Mouse (Mus musculus) limb, embryonic 14.5 days (tissue): ENCODE data around the gene Trp53bp1. TPM values are rescaled to one million over a fixed set of nuclear protein-coding genes. Genes with fewer than 3 reads are reported as not detected.

Source experiments
- ATAC-seq: fragments of 200-750 bp; cut with Nextera tagmentation; 2 replicates; pipeline ENCODE4 v1.8.0; 2017; ENCODE audit warnings: low read depth, moderate number of reproducible peaks, moderate TSS enrichment; ENCODE audit not compliant: low FRiP score
- DNase-seq: peaks from one replicate; pipeline ENCODE4 v3.0.0-alpha.2; 2015; ENCODE audit warnings: low spot score
- H3K27ac ChIP-seq: fragments of 300-500 bp; sonication (generic); replicated peaks from 2 replicates; pipeline ENCODE4 v1.5.1; 2014; ENCODE audit warnings: low read depth, mild to moderate bottlenecking, low read length, moderate library complexity, mixed read lengths
- H3K27me3 ChIP-seq: fragments of 300-500 bp; sonication (generic); 2 replicates; pipeline ENCODE4 v1.6.1; 2014; ENCODE audit warnings: low read length, mixed read lengths; ENCODE audit not compliant: control insufficient read depth, insufficient read depth
- H3K36me3 ChIP-seq: fragments of 300-500 bp; sonication (generic); 2 replicates; pipeline ENCODE4 v1.6.1; 2014; ENCODE audit warnings: mild to moderate bottlenecking, low read length, moderate library complexity, mixed read lengths; ENCODE audit not compliant: control insufficient read depth, insufficient read depth
- H3K4me1 ChIP-seq: fragments of 300-500 bp; sonication (generic); 2 replicates; pipeline ENCODE4 v1.6.1; 2014; ENCODE audit warnings: antibody characterized with exemption, low read length, mixed read lengths; ENCODE audit not compliant: control insufficient read depth, insufficient read depth
- H3K4me2 ChIP-seq: fragments of 300-500 bp; sonication (generic); replicated peaks from 2 replicates; pipeline ENCODE4 v1.6.1; 2014; ENCODE audit warnings: low read depth, mild to moderate bottlenecking, low read length, moderate library complexity; ENCODE audit not compliant: severe bottlenecking
- H3K4me3 ChIP-seq: fragments of 300-500 bp; sonication (generic); replicated peaks from 2 replicates; pipeline ENCODE4 v1.5.1; 2014; ENCODE audit warnings: low read length
- H3K9ac ChIP-seq: fragments of 300-500 bp; sonication (generic); 2 replicates; pipeline ENCODE4 v1.6.1; 2014; ENCODE audit warnings: mild to moderate bottlenecking, low read depth, low read length, moderate library complexity; ENCODE audit not compliant: severe bottlenecking
- H3K9me3 ChIP-seq: fragments of 300-500 bp; sonication (generic); 2 replicates; pipeline ENCODE4 v1.6.1; 2016; ENCODE audit warnings: low read length; ENCODE audit not compliant: control insufficient read depth
- POLR2A ChIP-seq: fragments of 200-500 bp; IDR thresholded peaks from 2 replicates; pipeline ENCODE4 v1.8.0; 2012; ENCODE audit warnings: inconsistent platforms, mild to moderate bottlenecking, moderate library complexity, borderline replicate concordance; ENCODE audit not compliant: insufficient read depth, insufficient read length; ENCODE audit errors: extremely low read depth
- WGBS: fragments of 180-500 bp; shearing (Covaris S2); extraction: QIAGEN DNeasy Blood & Tissue Kit; methylation state at CpG from one replicate; pipeline ENCODE4 v1.1.7; 2014; 5-methylcytosine and 5-hydroxymethylcytosine counted together
- polyA plus RNA-seq, 2 experiments: library from polyadenylated mRNA; depleted of rRNA in 1 of 2; stranded (reverse) in 1 of 2; unstranded in 1 of 2; fragments of >200 nt; fragmentation: Nextera tagmentation in 1 of 2; extraction: Ambion mirVana in 1 of 2; gene quantifications; 2 replicates each; pipeline versions ENCODE4 v1.2.1 to v1.2.3; 2012 to 2014

Gene Trp53bp1
- polyA plus RNA-seq, 2 experiments = 51.2 to 67.7 TPM

GRCm38 (mm10) chr2:121288901-121289729 lies 17.9 kb upstream of the Trp53bp1 start, which contains the start of gene Map1a:
Gene Map1a (plus strand): TSS chr2:121289600.
- Histone ChIP-seq H3K4me1 (peaks cover 4% of the 10 kb centered on the region), H3K27me3 (peaks cover 8% of the 10 kb centered on the region; the same call in 1 of the 2 replicates), H3K9ac (peak within 1 kb of the TSS; percentile 13; the same call in 1 of the 2 replicates), H3K4me2 (peak within 1 kb of the TSS; percentile 76), H3K9me3 (no peaks in the 10 kb centered on the region), H3K27ac (no peak within 1 kb of the TSS), H3K36me3 (no peaks in the 10 kb centered on the region), H3K4me3 (peak within 1 kb of the TSS; percentile 48)
- TF ChIP-seq POLR2A = no peak
- ATAC-seq = peak; percentile 99
- DNase-seq = peak; percentile 96
- WGBS = 1% methylated on average over 41 of the region's 48 CpGs

- Histone ChIP-seq H3K9me3 (no peaks in the 10 kb centered on the region), H3K4me3 (no peak overlapping the region), H3K36me3 (no peaks in the 10 kb centered on the region), H3K27ac (no peak overlapping the region), H3K4me2 (no peak overlapping the region), H3K4me1 (peaks cover 4% of the 10 kb centered on the region; the same call in 1 of the 2 replicates), H3K27me3 (peaks cover 8% of the 10 kb centered on the region; the same call in 1 of the 2 replicates), H3K9ac (no peak overlapping the region)
- DNase-seq (no peak), ATAC-seq (no peak)
- 77% methylated on average over 2 of the region's 2 CpGs for WGBS
- TF ChIP-seq POLR2A = no peak
Measured at GRCm38 (mm10) chr2:121287850-121288249, 16.6 kb upstream of the Trp53bp1 start.

- Histone ChIP-seq H3K4me2 (peak overlapping the region; percentile 55), H3K9ac (no peak overlapping the region; the same call in 1 of the 2 replicates), H3K4me3 (peak overlapping the region; percentile 59; the same call in 1 of the 2 replicates)
Measured at GRCm38 (mm10) chr2:121271928-121272516, 815 bp upstream of the Trp53bp1 start.

GRCm38 (mm10) chr2:121270521-121271235 lies 529 bp downstream of the Trp53bp1 start:
- peak; percentile 12 for DNase-seq
- under 1% methylated on average over 30 of the region's 35 CpGs for WGBS
- H3K36me3 ChIP-seq = peaks cover 36% of the 10 kb centered on the region
- H3K4me2 ChIP-seq = peak overlapping the region; percentile 56
- peaks cover 5% of the 10 kb centered on the region; the same call in 1 of the 2 replicates for H3K4me1 ChIP-seq
- ATAC-seq = peak; percentile 88
- H3K27me3 ChIP-seq = no peaks in the 10 kb centered on the region
- no peaks in the 10 kb centered on the region for H3K9me3 ChIP-seq
- H3K27ac ChIP-seq = peak overlapping the region; percentile 68
- peak overlapping the region; percentile 66 for H3K9ac ChIP-seq
- TF ChIP-seq POLR2A = no peak
- peak overlapping the region; percentile 59 for H3K4me3 ChIP-seq

More at GRCm38 (mm10) chr2:121271928-121272516, 815 bp upstream of the Trp53bp1 start:
- H3K27ac ChIP-seq = no peak overlapping the region
- DNase-seq (no peak), ATAC-seq (no peak)
- 23% methylated on average over 4 of the region's 4 CpGs for WGBS
- no peaks in the 10 kb centered on the region for H3K9me3 ChIP-seq
- no peaks in the 10 kb centered on the region for H3K27me3 ChIP-seq
- TF ChIP-seq POLR2A = no peak
- peaks cover 5% of the 10 kb centered on the region; the same call in 1 of the 2 replicates for H3K4me1 ChIP-seq
- H3K36me3 ChIP-seq = peaks cover 32% of the 10 kb centered on the region

GRCm38 (mm10) chr2:121268446-121268845 lies 2.8 kb downstream of the Trp53bp1 start:
- Histone ChIP-seq H3K4me1 (peaks cover 5% of the 10 kb centered on the region; the same call in 1 of the 2 replicates), H3K9me3 (no peaks in the 10 kb centered on the region), H3K27me3 (no peaks in the 10 kb centered on the region), H3K4me2 (no peak overlapping the region), H3K9ac (no peak overlapping the region), H3K27ac (no peak overlapping the region), H3K4me3 (no peak overlapping the region), H3K36me3 (peaks cover 43% of the 10 kb centered on the region)
- TF ChIP-seq POLR2A = no peak
- WGBS = 74% methylated on average over 8 of the region's 8 CpGs
- ATAC-seq (no peak), DNase-seq (no peak)
